Mouse (Mus musculus) adrenal gland, postnatal 4 days (tissue): ENCODE measurements at regions not wholly inside any gene's neighbourhood (a gene's known extent, or its start where the extent isn't known, plus 50 kb on each side); places are given as distances from the start of the nearest gene placed in this dataset.

ENCODE experiments used
- DNase-seq, 2 experiments: peaks; one replicate each; pipeline ENCODE4 v3.0.0; 2021 to 2022; ENCODE audit warnings: low spot score in 2 of 2, mixed read lengths in 2 of 2

DNA sequence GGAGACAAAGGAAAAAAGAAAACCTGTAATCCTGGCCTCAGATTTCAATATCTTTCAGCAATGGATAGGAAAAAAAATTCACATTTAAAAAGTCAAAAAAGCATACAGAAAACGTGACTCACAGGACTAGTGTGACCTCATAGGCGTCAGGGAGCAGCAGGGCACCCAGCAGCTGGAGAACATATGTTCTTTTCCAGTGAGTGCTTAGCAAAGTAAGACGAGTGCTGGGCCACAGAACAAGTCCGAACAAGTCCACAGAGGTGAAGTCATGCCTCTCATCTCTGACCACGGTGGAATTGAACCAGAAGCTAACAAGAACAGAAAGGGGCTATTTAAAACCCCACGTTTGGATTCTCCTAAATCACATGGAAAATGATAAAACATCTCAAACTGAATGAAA, 72.1 kb upstream of the Gli2 start:
- DNase-seq, result no peak

DNA sequence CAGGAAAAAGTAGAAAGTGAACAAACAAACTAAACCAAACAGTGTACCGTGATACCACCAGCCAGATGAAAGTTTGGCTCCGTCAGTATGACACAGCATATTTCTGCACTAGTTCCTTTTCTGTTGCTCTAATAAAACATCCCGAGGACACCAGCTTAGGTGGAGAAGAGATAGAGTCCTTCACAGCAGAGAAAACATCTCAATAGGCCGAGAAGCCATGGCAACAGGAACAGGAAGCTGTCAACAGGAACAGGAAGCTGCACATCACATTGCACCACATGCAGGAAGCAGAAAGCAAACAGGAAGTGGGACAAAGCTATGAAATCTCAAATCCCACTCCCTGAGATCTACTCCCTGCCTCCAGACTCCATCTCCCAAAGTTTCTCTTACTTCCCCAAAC, 71.4 kb upstream of the Gli2 start:
- DNase-seq, result no peak

DNA sequence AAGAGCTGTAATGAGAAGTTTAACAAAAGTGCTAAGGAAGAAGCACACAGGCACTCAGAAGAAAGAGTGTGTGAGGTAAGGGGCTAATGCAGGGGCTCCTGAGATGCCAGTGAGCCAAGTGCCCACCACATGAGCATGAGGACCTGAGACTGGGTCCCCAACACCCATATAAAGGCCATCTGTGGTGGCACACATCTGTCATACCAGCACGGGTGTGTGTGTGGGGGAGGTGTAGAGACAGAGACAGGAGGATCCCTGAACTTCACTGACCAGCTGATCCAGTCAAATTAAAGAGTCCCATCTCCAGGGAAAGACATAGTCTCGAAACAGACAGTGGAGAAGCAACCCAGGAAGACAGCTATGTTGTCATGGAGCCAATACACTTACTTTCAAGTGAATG, 70.6 kb upstream of the Gli2 start:
- no peak for DNase-seq

DNA sequence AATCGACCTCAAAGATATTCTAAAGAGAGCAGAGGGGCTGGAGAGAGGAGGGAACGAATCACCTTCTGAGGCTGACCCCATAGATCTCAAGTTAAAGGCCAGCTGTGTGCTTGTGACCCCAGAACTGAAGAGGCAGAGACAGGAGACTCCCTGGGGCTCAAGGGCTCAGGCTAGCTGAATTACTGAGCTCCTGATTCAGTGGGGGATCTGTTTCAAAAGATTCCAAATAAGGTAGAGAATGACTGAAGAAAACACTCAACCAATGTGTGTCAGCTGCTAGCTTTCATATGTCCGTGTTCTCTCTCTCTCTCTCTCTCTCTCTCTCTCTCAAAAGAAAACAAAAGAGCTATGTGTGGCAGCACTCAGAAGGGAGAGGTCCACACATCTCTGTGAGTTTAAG, 70.0 kb upstream of the Gli2 start:
- DNase-seq, result no peak

DNA sequence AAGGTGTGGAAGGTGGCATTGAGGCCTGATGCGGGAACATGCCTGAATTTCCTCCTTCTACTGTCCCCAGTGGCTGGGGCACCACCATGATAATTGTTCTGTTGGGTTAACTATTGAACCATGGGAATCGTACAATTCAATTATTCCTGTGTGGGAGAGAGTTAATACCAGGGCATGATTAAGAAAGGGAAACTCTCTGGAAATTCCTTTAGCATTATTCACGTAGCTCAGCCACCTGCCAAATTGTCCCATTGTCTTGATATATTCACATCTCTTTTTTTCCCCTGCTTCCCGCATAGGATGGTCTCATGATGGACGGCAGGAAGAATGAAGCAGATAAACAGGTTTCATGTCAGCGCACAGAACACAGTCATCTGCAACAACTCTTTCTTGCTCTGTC, 69.6 kb upstream of the Gli2 start:
- DNase-seq, result no peak

DNA sequence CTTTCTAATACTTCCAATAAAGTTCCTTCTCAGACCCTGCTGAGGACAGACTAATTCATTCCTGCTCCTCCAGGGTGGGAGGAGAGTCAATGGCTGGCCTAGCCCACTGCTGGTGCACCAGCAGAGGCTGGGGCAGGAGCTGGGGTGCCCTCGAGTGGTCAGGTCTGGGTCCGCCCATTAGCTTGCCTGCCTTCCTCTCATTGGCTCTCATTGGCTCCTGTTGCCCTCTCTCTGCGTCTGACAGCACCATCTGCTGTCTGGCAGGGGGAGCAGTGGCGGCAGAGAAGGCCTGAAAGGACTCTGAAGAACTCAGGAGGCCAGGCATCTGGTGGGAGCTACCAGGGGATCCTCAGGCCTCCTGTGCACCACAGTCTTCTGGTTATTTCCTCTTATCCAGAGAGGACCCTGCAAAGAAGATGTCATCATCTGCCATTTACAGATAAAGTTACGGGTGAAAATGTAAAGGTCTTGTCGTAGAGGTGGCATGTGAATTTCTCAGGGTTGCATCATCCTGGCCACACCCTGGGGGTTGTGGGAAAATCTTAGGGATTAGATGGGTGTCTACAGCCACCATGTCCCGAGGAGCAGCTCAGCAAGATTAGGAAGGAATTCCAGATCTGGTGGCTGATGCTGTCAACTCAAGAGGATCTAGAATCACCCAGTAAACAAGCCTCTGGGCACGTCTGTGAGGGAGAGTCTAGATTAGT, 66.6 kb upstream of the Gli2 start:
- DNase-seq, result no peak

DNA sequence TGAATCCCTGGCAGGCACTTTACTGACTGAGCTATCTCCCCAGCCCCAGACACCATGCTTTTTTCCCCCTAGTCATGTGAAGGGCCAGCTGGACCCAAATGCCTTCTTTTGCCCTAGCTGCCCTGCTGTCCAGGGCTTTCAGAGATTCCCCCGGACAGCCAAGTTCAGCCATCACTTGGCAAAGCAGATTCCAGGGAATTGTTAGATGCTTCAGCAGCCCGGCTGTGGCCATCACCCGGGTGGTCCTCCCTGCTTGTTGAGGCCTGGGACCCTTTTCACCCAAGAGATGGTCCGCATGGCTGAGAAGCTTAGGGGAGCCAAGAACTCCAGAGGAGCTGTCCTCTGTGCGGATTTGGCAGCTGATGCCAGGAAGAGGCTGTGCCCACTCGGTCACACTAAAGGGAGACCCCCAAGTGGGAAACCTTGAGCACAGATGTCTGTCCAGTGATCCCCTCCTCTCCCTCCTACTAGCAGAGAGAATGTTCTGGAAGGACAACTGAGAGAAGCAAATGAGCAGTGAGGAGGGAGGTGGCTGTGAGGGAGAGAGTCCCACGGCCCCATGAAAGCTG, 61.8 kb upstream of the Gli2 start:
- DNase-seq, result no peak

DNA sequence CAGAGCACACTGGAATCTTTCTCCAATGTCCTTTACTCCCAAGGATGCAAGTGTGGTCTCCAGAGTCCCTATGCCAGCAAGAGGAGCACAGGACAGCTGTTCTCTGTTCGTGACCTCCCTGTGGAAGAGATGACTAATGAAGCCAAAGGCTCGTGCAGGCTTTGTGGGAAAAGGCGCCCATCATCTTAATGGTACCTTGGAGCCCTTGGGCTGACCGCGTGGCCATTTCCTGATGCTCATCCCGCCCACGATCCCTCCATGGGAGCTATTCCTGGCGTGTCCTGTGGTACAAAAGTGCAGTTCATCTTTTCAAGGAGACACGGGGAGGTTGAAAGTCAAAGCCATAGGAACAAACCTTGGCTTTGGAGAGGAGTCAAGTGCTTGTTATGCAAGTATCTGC, 55.2 kb upstream of the Gli2 start:
- no peak for DNase-seq

DNA sequence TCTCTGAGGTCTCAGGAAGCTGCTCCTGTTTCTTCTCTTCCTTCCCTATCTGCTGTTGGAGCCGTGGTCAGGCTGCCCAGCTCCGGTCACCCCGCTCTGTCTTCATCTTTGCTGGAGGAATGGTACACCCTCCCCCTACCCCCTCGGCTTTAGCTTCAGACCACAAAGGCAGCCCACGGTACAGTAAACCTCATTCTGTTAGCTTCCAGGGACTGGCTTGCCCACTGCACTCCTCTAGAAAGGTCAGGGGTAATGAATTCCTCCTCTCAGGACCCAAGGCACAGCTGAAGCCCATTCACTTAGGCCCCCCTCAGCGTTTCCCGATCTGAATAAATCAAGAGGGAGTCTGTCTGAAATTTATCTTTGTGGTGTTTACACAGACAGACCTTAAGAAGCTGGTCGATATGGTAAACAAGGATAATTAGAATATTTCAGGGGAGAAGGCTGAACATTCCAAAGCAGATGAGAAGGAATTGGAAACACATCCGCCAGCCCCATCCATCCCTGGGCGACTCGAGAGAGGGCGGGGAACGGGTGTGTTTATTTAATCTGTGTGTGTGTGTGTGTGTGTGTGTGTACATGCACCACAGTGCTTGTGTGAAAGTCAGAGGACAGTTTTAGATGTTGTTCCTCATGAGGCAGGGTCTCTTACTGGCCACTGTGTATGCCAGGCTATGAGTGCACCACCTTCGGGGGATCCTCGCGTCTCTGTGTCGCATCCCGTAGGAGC, 53.0 kb upstream of the Gli2 start:
- no peak for DNase-seq
